Mouse (Mus musculus): ENCODE measurements around the gene Sh3rf1. TPM values are rescaled to one million over a fixed set of nuclear protein-coding genes. Genes with fewer than 3 reads are reported as not detected.

Gene Sh3rf1
- polyA plus RNA-seq, 1 experiment from 2014 or later: 1.6 TPM

DNA sequence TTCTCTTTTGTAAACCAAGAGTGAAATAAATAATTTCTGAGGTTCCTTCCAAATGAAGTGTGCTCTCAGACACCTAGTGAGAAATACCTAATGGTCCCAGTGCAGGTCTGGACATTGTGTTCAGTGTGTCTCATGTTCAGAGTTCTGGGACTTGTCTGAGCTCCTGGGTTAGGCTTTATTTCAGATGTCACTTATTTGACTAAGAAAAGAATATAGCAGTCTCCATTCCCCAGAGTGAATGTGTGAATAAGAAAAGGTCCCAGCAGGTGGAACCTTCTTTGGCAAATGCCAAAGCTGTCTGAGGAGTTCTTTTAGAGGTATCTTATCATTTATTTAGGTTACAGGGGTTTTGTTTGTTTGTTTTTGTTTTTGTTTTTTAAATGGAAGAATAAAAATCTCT lies 85.2 kb downstream of the Sh3rf1 start:
- no peaks in the 10 kb centered on the region for H3K27me3 ChIP-seq (ENCODE audit: insufficient read depth, low read length)
- no peak overlapping the region for H3K4me3 ChIP-seq (ENCODE audit: low read depth, low read length)
- no peak for DNase-seq
- no peak overlapping the region for H3K27ac ChIP-seq (ENCODE audit: low read depth)
- TF ChIP-seq CTCF (IDR thresholded peaks at IDR 0.05; ENCODE audit: low read depth) (no peak), EP300 (IDR thresholded peaks at IDR 0.05; ENCODE audit: low read depth) (no peak)
- H3K9ac ChIP-seq (replicated peaks): no peak overlapping the region
- H3K4me2 ChIP-seq (ENCODE audit: low read depth, low read length): no peak overlapping the region
- no peaks in the 10 kb centered on the region for H3K36me3 ChIP-seq (replicated peaks; ENCODE audit: insufficient read depth, low read length)
- no peaks in the 10 kb centered on the region for H3K9me3 ChIP-seq (ENCODE audit: low read length)
- no peaks in the 10 kb centered on the region for H3K4me1 ChIP-seq (ENCODE audit: insufficient read depth)
- ATAC-seq: no peak

DNA sequence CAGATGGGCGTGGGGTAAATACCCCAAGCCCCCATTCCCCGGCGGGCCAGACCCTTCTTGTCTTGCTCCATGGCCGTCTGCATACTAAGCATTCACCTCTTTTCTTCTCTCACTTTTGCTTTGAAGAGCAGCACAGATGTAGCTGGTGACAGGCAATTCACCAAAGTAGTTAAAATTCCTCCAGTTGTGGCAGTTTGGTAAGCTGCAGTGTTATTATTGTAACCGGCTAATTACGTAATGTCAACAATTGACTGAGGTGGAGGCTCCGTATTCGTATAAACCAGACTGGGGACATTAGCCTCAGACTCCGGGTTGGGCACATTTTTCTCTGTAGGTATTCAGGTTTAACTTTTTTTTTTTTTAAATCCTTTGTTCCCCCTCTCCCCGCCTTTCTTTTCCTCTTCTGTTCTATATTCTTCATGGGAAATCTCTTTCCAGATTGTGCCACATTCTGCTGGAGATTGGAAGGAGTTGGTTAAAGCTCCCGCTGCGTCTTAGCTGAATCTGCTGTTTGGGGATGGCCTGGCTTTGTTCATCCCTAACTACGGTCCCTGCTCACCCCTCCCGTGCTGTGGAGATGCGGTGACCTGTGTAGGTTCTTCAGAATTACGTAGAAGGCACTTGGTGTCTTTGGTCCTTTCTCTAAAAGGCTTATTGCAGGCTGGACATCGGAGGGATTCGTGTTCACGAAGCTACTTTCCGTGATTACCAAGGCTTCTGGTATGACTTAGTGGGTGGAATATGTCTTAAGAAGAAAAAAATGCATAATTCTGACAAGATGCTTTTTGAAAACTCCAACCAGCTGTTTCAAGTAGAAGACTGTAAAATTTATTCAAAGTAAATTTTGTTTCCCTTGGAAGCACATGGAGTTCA lies 86.1 kb downstream of the Sh3rf1 start:
- no peak overlapping the region for H3K4me2 ChIP-seq (ENCODE audit: low read depth, low read length)
- H3K27ac ChIP-seq (ENCODE audit: low read depth): no peak overlapping the region
- ATAC-seq: no peak
- H3K4me1 ChIP-seq (ENCODE audit: insufficient read depth): no peaks in the 10 kb centered on the region
- no peak overlapping the region for H3K9ac ChIP-seq (replicated peaks)
- H3K4me3 ChIP-seq (ENCODE audit: low read depth, low read length): no peak overlapping the region
- no peaks in the 10 kb centered on the region for H3K9me3 ChIP-seq (ENCODE audit: low read length)
- WGBS (ENCODE audit: insufficient replicate concordance): 73% methylated on average over 20 of the region's 20 CpGs
- DNase-seq: no peak
- TF ChIP-seq EP300 (IDR thresholded peaks at IDR 0.05; ENCODE audit: low read depth) (no peak), CTCF (IDR thresholded peaks at IDR 0.05; ENCODE audit: low read depth) (no peak)
- H3K27me3 ChIP-seq (ENCODE audit: insufficient read depth, low read length): no peaks in the 10 kb centered on the region
- H3K36me3 ChIP-seq (replicated peaks; ENCODE audit: insufficient read depth, low read length): no peaks in the 10 kb centered on the region

DNA sequence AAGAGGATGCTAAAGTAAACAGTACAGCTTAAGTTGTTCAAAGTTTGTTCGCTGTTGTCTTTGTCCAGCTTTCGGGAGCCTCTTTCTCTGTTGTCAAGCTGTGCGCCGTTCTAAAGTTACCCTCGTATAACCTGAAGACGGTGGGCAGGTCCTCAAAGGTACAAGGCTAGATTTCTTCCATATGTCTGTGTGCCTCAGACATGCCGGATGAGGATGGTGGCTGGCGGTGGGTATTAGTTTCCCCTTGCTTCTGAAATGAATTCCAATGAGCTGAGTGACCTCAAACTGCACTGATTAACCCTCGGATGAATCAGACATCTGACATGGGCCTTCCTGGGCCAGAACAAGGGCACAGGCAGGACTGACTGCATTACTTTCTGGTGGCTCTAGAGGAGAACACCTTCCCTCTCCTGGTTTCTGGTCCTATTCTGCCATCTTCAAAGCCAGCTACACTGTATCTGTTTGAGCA lies 86.8 kb downstream of the Sh3rf1 start:
- DNase-seq: no peak
- no peak for ATAC-seq
- Histone ChIP-seq H3K27me3 (ENCODE audit: insufficient read depth, low read length) (no peaks in the 10 kb centered on the region), H3K9me3 (ENCODE audit: low read length) (no peaks in the 10 kb centered on the region), H3K4me3 (ENCODE audit: low read depth, low read length) (no peak overlapping the region), H3K4me2 (ENCODE audit: low read depth, low read length) (no peak overlapping the region), H3K4me1 (ENCODE audit: insufficient read depth) (no peaks in the 10 kb centered on the region), H3K9ac (replicated peaks) (no peak overlapping the region), H3K27ac (ENCODE audit: low read depth) (no peak overlapping the region), H3K36me3 (replicated peaks; ENCODE audit: insufficient read depth, low read length) (no peaks in the 10 kb centered on the region)
- WGBS (ENCODE audit: insufficient replicate concordance): 67% methylated on average over 9 of the region's 9 CpGs
- TF ChIP-seq CTCF (IDR thresholded peaks at IDR 0.05; ENCODE audit: low read depth) (no peak), EP300 (IDR thresholded peaks at IDR 0.05; ENCODE audit: low read depth) (no peak)

DNA sequence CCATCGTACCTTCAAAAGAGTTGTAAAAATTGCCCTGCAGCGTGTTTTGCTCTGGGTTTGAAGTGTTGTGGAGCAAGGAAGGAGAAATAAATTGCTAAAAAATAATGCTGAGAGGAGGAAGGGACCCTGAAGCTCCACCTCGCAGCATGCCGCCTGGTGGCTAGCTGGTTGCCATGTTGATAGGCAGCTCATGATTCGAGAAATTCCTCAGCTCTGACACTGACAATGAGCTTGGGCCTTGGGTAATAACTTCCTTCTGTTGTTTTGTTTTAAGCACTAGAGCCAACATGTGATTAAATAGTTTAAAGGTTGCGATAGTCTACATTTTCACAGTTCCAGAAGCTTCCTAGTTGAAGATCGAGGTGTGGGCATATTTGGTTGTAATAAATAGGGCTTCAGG lies 89.3 kb downstream of the Sh3rf1 start:
- Histone ChIP-seq H3K27me3 (ENCODE audit: insufficient read depth, low read length) (no peaks in the 10 kb centered on the region), H3K9ac (replicated peaks) (no peak overlapping the region), H3K4me3 (ENCODE audit: low read depth, low read length) (no peak overlapping the region), H3K4me2 (ENCODE audit: low read depth, low read length) (no peak overlapping the region), H3K36me3 (replicated peaks; ENCODE audit: insufficient read depth, low read length) (no peaks in the 10 kb centered on the region), H3K27ac (ENCODE audit: low read depth) (no peak overlapping the region), H3K9me3 (ENCODE audit: low read length) (no peaks in the 10 kb centered on the region), H3K4me1 (ENCODE audit: insufficient read depth) (no peaks in the 10 kb centered on the region)
- ATAC-seq (no peak), DNase-seq (no peak)
- WGBS (ENCODE audit: insufficient replicate concordance): 81% methylated on average over 7 of the region's 7 CpGs
- TF ChIP-seq EP300 (IDR thresholded peaks at IDR 0.05; ENCODE audit: low read depth) (no peak), CTCF (IDR thresholded peaks at IDR 0.05; ENCODE audit: low read depth) (no peak)

DNA sequence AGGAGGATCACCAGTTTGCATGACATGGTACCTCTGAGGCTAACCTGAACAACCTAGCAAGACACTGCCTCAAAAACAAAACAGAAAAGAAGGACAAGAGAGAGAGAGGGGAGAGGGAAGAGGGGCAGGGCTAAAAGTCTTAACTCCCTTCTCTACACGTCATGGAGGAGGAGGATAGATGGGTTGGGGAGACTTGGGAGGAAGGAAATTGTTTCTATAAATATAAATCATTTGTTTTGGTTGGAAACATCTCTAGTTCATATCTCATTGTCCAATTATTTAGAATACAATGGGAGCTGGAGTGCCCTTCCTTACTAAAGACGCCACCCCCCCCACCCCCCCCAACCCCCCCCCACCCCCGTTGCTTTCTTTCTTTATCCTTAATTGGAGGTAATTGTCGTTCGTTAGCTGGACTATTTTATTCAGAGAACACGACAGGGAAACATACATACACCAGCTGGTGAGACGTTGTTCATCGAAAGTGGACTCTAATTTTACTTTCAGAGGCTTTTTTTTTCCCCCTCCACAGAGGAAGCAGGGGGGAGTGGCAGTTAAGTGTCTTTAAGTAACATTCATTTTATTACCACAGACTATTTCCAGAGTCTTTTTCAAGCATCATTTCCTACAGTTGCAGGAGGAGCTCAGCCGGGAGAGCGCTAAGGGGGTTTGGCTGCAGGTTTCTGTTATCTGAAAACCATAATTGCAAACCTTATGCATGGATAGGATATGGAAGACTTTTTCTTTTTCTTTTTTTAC lies 92.5 kb downstream of the Sh3rf1 start:
- H3K4me2 ChIP-seq (ENCODE audit: low read depth, low read length): no peak overlapping the region
- 48% methylated on average over 10 of the region's 10 CpGs for WGBS (ENCODE audit: insufficient replicate concordance)
- DNase-seq (no peak), ATAC-seq (no peak)
- H3K9me3 ChIP-seq (ENCODE audit: low read length): no peaks in the 10 kb centered on the region
- H3K36me3 ChIP-seq (replicated peaks; ENCODE audit: insufficient read depth, low read length): no peaks in the 10 kb centered on the region
- no peaks in the 10 kb centered on the region for H3K4me1 ChIP-seq (ENCODE audit: insufficient read depth)
- no peak for TF ChIP-seq CTCF (IDR thresholded peaks at IDR 0.05; ENCODE audit: low read depth)
- no peak for TF ChIP-seq EP300 (IDR thresholded peaks at IDR 0.05; ENCODE audit: low read depth)
- H3K9ac ChIP-seq (replicated peaks): no peak overlapping the region
- no peak overlapping the region for H3K27ac ChIP-seq (ENCODE audit: low read depth)
- H3K27me3 ChIP-seq (ENCODE audit: insufficient read depth, low read length): no peaks in the 10 kb centered on the region
- H3K4me3 ChIP-seq (ENCODE audit: low read depth, low read length): no peak overlapping the region

DNA sequence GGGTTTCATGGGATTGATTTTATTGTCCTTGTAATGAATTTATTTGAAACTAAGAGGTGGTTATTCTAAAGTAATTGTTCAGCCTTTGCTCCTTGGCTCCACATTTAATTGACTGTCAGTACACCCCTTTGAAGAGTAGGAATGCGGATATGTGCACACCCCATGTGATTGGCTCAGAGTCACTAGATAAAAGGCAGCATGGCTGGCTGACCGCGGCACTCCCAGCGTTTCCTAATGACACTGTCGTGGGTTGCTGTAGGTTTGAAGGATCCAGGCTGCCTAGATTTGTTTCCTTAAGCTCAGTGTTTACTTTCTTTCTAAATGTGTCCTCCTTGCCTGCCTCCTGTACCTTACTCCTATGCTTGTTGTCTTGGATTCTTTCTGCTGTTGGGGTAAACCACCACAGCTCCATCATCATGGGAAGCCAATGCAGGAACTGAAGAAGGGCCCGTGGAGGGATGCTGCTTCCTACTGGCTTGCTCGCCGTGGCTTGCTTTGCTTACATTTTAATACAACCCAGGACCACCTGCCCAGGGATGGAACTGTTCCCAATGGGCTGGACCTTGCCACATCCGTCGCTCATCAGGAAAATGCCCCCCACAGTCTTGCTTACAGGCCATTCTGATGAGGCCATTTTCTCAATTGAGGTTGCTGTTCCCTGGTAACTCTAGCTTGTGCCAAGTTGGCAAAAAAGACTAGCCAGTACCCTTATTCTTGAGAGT lies 93.3 kb downstream of the Sh3rf1 start:
- ATAC-seq (no peak), DNase-seq (no peak)
- H3K9me3 ChIP-seq (ENCODE audit: low read length): no peaks in the 10 kb centered on the region

More for the DNA sequence above, 93.3 kb downstream of the Sh3rf1 start:
- no peaks in the 10 kb centered on the region for H3K27me3 ChIP-seq (ENCODE audit: insufficient read depth, low read length)
- no peaks in the 10 kb centered on the region for H3K36me3 ChIP-seq (replicated peaks; ENCODE audit: insufficient read depth, low read length)
- no peak for TF ChIP-seq EP300 (IDR thresholded peaks at IDR 0.05; ENCODE audit: low read depth)
- TF ChIP-seq CTCF (IDR thresholded peaks at IDR 0.05; ENCODE audit: low read depth): no peak
- WGBS (ENCODE audit: insufficient replicate concordance): 80% methylated on average over 10 of the region's 10 CpGs
- no peak overlapping the region for H3K4me2 ChIP-seq (ENCODE audit: low read depth, low read length)
- H3K9ac ChIP-seq (replicated peaks): no peak overlapping the region
- H3K27ac ChIP-seq (ENCODE audit: low read depth): no peak overlapping the region
- no peaks in the 10 kb centered on the region for H3K4me1 ChIP-seq (ENCODE audit: insufficient read depth)
- H3K4me3 ChIP-seq (ENCODE audit: low read depth, low read length): no peak overlapping the region

Data from liver, postnatal 0 days (tissue).